Mouse (Mus musculus) forebrain, embryonic 13.5 days (tissue): ENCODE measurements at regions not wholly inside any gene's neighbourhood (a gene's known extent, or its start where the extent isn't known, plus 50 kb on each side); places are given as distances from the start of the nearest gene placed in this dataset.

Experiments
- ATAC-seq: fragments of 200-750 bp; cut with Nextera tagmentation; 2 replicates; pipeline ENCODE4 v1.8.0; 2017
- H3K27ac ChIP-seq: fragments of 300-500 bp; sonication (generic); 2 replicates; pipeline ENCODE4 v1.5.1; 2015; ENCODE audit warnings: inconsistent platforms, mild to moderate bottlenecking, moderate library complexity
- H3K27me3 ChIP-seq: fragments of 300-500 bp; sonication (generic); 2 replicates; pipeline ENCODE4 v1.6.1; 2015; ENCODE audit warnings: mild to moderate bottlenecking, inconsistent platforms
- H3K36me3 ChIP-seq: fragments of 300-500 bp; sonication (generic); 2 replicates; pipeline ENCODE4 v1.6.1; 2015; ENCODE audit warnings: mild to moderate bottlenecking, inconsistent platforms; ENCODE audit not compliant: poor library complexity, severe bottlenecking
- H3K4me1 ChIP-seq: fragments of 300-500 bp; sonication (generic); 2 replicates; pipeline ENCODE4 v1.6.1; 2015; ENCODE audit warnings: inconsistent platforms
- H3K4me2 ChIP-seq: fragments of 300-500 bp; sonication (generic); 2 replicates; pipeline ENCODE4 v1.6.1; 2015; ENCODE audit warnings: inconsistent platforms, mild to moderate bottlenecking, moderate library complexity
- H3K4me3 ChIP-seq: fragments of 300-500 bp; sonication (generic); 2 replicates; pipeline ENCODE4 v1.5.1; 2015; ENCODE audit warnings: mild to moderate bottlenecking, inconsistent platforms
- H3K9ac ChIP-seq: fragments of 300-500 bp; sonication (generic); 2 replicates; pipeline ENCODE4 v1.6.1; 2015; ENCODE audit warnings: mild to moderate bottlenecking, inconsistent platforms
- H3K9me3 ChIP-seq: fragments of 300-500 bp; sonication (generic); replicated peaks from 2 replicates; pipeline ENCODE4 v1.6.1; 2016; ENCODE audit warnings: inconsistent platforms
- WGBS: fragments of 180-500 bp; shearing (Covaris S2); methylation state at CpG from one replicate; pipeline ENCODE4 v1.1.7; 2015; 5-methylcytosine and 5-hydroxymethylcytosine counted together

GRCm38 (mm10) chr9:42178759-42179377 lies 54.8 kb upstream of the Sorl1 start:
- H3K4me1 ChIP-seq, result peaks cover 50% of the 10 kb centered on the region
- no peak overlapping the region for H3K4me2 ChIP-seq
- ATAC-seq, result peak; percentile 86
- H3K27me3 ChIP-seq, result no peaks in the 10 kb centered on the region
- no peak overlapping the region for H3K4me3 ChIP-seq
- no peak overlapping the region for H3K9ac ChIP-seq
- peak overlapping the region; percentile 92 for H3K27ac ChIP-seq
- no peaks in the 10 kb centered on the region; the same call in 1 of the 2 replicates for H3K9me3 ChIP-seq
- WGBS, result 6% methylated on average over 4 of the region's 4 CpGs
- no peaks in the 10 kb centered on the region for H3K36me3 ChIP-seq

- Histone ChIP-seq H3K9ac (no peak overlapping the region), H3K4me1 (peaks cover 30% of the 10 kb centered on the region), H3K27me3 (no peaks in the 10 kb centered on the region), H3K36me3 (no peaks in the 10 kb centered on the region), H3K9me3 (no peaks in the 10 kb centered on the region; the same call in 1 of the 2 replicates), H3K27ac (peak overlapping the region; percentile 73), H3K4me3 (no peak overlapping the region), H3K4me2 (no peak overlapping the region)
- 5% methylated on average over 2 of the region's 2 CpGs for WGBS
- ATAC-seq, result peak; percentile 58
Observed at GRCm38 (mm10) chr9:42174349-42174955, 50.4 kb upstream of the Sorl1 start.
